Mouse (Mus musculus): Measurements from ENCODE around the gene Mepe. TPM values are rescaled to one million over a fixed set of nuclear protein-coding genes. Genes with fewer than 3 reads are reported as not detected.
A peak's percentile ranks its signal among the peaks of the same experiment; 100 is the strongest.

Mepe gene
- polyA plus RNA-seq, 1 experiment = not detected

DNA sequence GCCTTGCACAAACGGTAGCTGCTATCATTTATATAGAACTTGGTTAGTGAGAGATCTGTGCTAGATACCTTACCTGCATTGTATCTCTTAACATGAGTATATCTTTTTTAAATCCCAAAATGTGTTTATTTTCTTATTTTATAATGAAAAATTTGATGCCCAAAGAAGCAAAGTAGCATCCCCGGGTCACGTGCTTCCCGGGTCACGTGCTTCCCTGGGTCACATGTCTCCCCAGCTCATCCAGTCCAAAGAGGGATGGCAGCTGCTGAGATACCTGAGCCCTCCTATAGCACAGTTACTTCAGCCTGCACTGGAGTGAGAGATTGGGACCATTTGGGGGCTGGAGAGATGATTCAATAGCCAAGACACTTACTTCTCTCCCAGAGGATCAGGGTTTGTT lies 10.8 kb downstream of the Mepe start:
- H3K27me3 ChIP-seq (ENCODE audit: control insufficient read depth, insufficient read depth, insufficient read length) = no peaks in the 10 kb centered on the region
- no peak overlapping the region for H3ac ChIP-seq (ENCODE audit: control insufficient read depth, insufficient read length)
- H3K79me2 ChIP-seq (ENCODE audit: control insufficient read depth, insufficient read depth) = no peaks in the 10 kb centered on the region
- no peak overlapping the region for H3K4me3 ChIP-seq
- H3K4me2 ChIP-seq (ENCODE audit: low read depth) = no peak overlapping the region
- no peaks in the 10 kb centered on the region for H3K36me3 ChIP-seq (ENCODE audit: control insufficient read depth, insufficient read depth)
- TF ChIP-seq REST (IDR thresholded peaks at IDR 0.05; ENCODE audit: insufficient read depth, insufficient read length) = no peak

- Histone ChIP-seq H3K79me2 (ENCODE audit: control insufficient read depth, insufficient read depth) (no peaks in the 10 kb centered on the region), H3K4me3 (no peak overlapping the region), H3K4me2 (ENCODE audit: low read depth) (no peak overlapping the region), H3ac (ENCODE audit: control insufficient read depth, insufficient read length) (no peak overlapping the region), H3K27me3 (ENCODE audit: control insufficient read depth, insufficient read depth, insufficient read length) (no peaks in the 10 kb centered on the region), H3K36me3 (ENCODE audit: control insufficient read depth, insufficient read depth) (no peaks in the 10 kb centered on the region)
- no peak for TF ChIP-seq REST (IDR thresholded peaks at IDR 0.05; ENCODE audit: insufficient read depth, insufficient read length)
- no peak for TF ChIP-seq TCF3 (IDR thresholded peaks at IDR 0.05; ENCODE audit: insufficient read length, low read depth)
- no peak for TF ChIP-seq SRF (IDR thresholded peaks at IDR 0.05; ENCODE audit: control insufficient read depth, insufficient read length, low read depth)
Observed at GRCm38 (mm10) chr5:104337491-104337890, 12.4 kb downstream of the Mepe start.

GRCm38 (mm10) chr5:104339009-104339408 lies 13.9 kb downstream of the Mepe start:
- no peak overlapping the region for H3K4me2 ChIP-seq (ENCODE audit: low read depth)
- TF ChIP-seq MYOG (IDR thresholded peaks at IDR 0.05; ENCODE audit: control insufficient read depth in 1 of 3, insufficient read depth in 1 of 3, insufficient read length in 2 of 3, low read depth in 2 of 3) (no peak), TCF3 (IDR thresholded peaks at IDR 0.05; ENCODE audit: insufficient read length, low read depth) (no peak), SRF (IDR thresholded peaks at IDR 0.05; ENCODE audit: control insufficient read depth, insufficient read length, low read depth) (no peak), USF1 (IDR thresholded peaks at IDR 0.05; ENCODE audit: low read depth) (no peak), MYOD1 (IDR thresholded peaks at IDR 0.05; ENCODE audit: control insufficient read depth in 1 of 3, insufficient read length in 2 of 3, low read depth in 2 of 3) (no peak), MAX (IDR thresholded peaks at IDR 0.05; ENCODE audit: low read depth) (no peak), POLR2A (IDR thresholded peaks at IDR 0.05; ENCODE audit: insufficient read length, low read depth) (no peak), POLR2AphosphoS2 (IDR thresholded peaks at IDR 0.05; ENCODE audit: insufficient read length, low read depth) (no peak), E2F4 (IDR thresholded peaks at IDR 0.05; ENCODE audit: insufficient read depth) (no peak), CEBPB (IDR thresholded peaks at IDR 0.05; ENCODE audit: insufficient read depth, poor library complexity, severe bottlenecking) (no peak), TCF12 (IDR thresholded peaks at IDR 0.05; ENCODE audit: insufficient read depth, poor library complexity, severe bottlenecking) (no peak), REST (IDR thresholded peaks at IDR 0.05; ENCODE audit: insufficient read depth, insufficient read length) (no peak)
- no peaks in the 10 kb centered on the region for H3K79me2 ChIP-seq (ENCODE audit: control insufficient read depth, insufficient read depth)
- H3ac ChIP-seq (ENCODE audit: control insufficient read depth, insufficient read length) = no peak overlapping the region
- H3K27me3 ChIP-seq (ENCODE audit: control insufficient read depth, insufficient read depth, insufficient read length) = no peaks in the 10 kb centered on the region
- no peak overlapping the region for H3K4me3 ChIP-seq
- H3K36me3 ChIP-seq (ENCODE audit: control insufficient read depth, insufficient read depth) = no peaks in the 10 kb centered on the region

DNA sequence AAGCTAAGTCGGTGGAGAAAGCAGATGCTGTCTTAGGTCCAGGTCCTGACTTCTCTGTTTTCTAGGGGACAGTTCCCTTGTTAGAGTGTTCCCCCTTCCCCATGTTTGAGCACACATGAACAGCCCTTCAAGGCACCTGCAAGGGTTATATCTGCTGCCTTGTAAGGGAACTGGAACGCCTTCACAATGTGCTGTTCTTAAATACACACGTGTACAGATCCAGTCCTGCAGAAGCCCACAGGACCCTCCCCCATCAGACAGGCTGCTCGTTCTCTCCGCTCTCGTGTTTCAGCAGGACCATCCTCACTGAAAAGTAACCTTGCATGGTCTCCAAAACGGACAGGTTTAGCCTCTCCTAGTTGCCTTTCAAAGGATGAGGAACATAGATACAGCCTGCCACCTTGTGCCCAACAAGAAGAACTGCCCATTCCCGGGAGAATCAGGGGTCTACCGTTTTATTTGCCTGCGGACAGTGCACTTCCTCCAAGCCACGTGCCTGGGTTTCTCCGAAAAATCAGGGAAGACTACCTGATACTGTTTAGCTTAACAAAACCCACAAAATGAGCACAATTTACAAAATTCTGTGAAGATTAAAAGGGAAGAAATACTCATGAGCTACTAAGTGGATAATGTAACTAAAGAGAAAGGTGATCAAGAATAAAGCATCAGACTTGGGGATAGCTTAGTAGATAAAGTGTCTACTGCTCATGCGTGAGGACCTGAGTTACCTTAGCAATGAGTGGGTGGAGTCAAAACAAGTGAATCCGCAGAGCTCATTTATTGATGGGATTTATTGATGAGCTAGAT lies 14.8 kb downstream of the Mepe start:
- Histone ChIP-seq H3K36me3 (ENCODE audit: control insufficient read depth, insufficient read depth) (no peaks in the 10 kb centered on the region), H3ac (ENCODE audit: control insufficient read depth, insufficient read length) (no peak overlapping the region), H3K4me3 (no peak overlapping the region), H3K27me3 (ENCODE audit: control insufficient read depth, insufficient read depth, insufficient read length) (no peaks in the 10 kb centered on the region), H3K4me2 (ENCODE audit: low read depth) (peak overlapping the region; percentile 30), H3K79me2 (ENCODE audit: control insufficient read depth, insufficient read depth) (no peaks in the 10 kb centered on the region)
- TF ChIP-seq REST (IDR thresholded peaks at IDR 0.05; ENCODE audit: insufficient read depth, insufficient read length) (no peak), CEBPB (IDR thresholded peaks at IDR 0.05; ENCODE audit: insufficient read depth, poor library complexity, severe bottlenecking) (no peak), E2F4 (IDR thresholded peaks at IDR 0.05; ENCODE audit: insufficient read depth) (no peak)

DNA sequence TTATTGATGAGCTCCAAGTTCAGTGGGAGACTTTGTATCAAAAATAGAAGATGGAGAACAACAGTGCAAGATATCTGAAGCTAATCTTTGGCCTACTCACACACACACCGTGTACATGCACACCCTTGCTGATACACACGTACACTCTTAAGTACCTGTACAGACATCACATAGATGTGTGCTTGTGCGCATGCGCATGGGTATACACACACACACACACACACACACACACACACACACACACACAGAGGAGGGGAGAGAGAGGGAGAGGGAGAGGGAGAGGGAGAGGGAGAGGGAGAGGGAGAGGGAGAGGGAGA lies 15.3 kb downstream of the Mepe start:
- TF ChIP-seq CEBPB (IDR thresholded peaks at IDR 0.05; ENCODE audit: insufficient read depth, poor library complexity, severe bottlenecking) (no peak), MYOG (IDR thresholded peaks at IDR 0.05; ENCODE audit: control insufficient read depth in 1 of 3, insufficient read depth in 1 of 3, insufficient read length in 2 of 3, low read depth in 2 of 3) (no peak)
- Histone ChIP-seq H3K4me2 (ENCODE audit: low read depth) (no peak overlapping the region), H3K4me3 (no peak overlapping the region), H3ac (ENCODE audit: control insufficient read depth, insufficient read length) (no peak overlapping the region), H3K36me3 (ENCODE audit: control insufficient read depth, insufficient read depth) (no peaks in the 10 kb centered on the region), H3K79me2 (ENCODE audit: control insufficient read depth, insufficient read depth) (no peaks in the 10 kb centered on the region), H3K27me3 (ENCODE audit: control insufficient read depth, insufficient read depth, insufficient read length) (no peaks in the 10 kb centered on the region)

GRCm38 (mm10) chr5:104342881-104343280 lies 17.8 kb downstream of the Mepe start:
- TF ChIP-seq TCF12 (IDR thresholded peaks at IDR 0.05; ENCODE audit: insufficient read depth, poor library complexity, severe bottlenecking) (no peak), MAX (IDR thresholded peaks at IDR 0.05; ENCODE audit: low read depth) (no peak), CEBPB (IDR thresholded peaks at IDR 0.05; ENCODE audit: insufficient read depth, poor library complexity, severe bottlenecking) (no peak), POLR2AphosphoS2 (IDR thresholded peaks at IDR 0.05; ENCODE audit: insufficient read length, low read depth) (no peak), TCF3 (IDR thresholded peaks at IDR 0.05; ENCODE audit: insufficient read length, low read depth) (no peak)
- Histone ChIP-seq H3K36me3 (ENCODE audit: control insufficient read depth, insufficient read depth) (no peaks in the 10 kb centered on the region), H3K79me2 (ENCODE audit: control insufficient read depth, insufficient read depth) (no peaks in the 10 kb centered on the region)

More at GRCm38 (mm10) chr5:104342881-104343280, 17.8 kb downstream of the Mepe start:
- Histone ChIP-seq H3K4me2 (ENCODE audit: low read depth) (no peak overlapping the region), H3ac (ENCODE audit: control insufficient read depth, insufficient read length) (no peak overlapping the region), H3K27me3 (ENCODE audit: control insufficient read depth, insufficient read depth, insufficient read length) (no peaks in the 10 kb centered on the region), H3K4me3 (no peak overlapping the region)
